Mouse (Mus musculus) kidney, adult 2 months (tissue): ENCODE measurements at regions not wholly inside any gene's neighbourhood (a gene's known extent, or its start where the extent isn't known, plus 50 kb on each side); places are given as distances from the start of the nearest gene placed in this dataset.
A peak's percentile ranks its signal among the peaks of the same experiment; 100 is the strongest.

Source experiments
- DNase-seq: peaks from one replicate; pipeline ENCODE4 v3.0.0; 2021
- H3K27ac ChIP-seq: fragments of 200-500 bp; 2 replicates; pipeline ENCODE4 v1.5.1; 2012; ENCODE audit warnings: low read depth, low read length, control low read depth, inconsistent platforms; ENCODE audit not compliant: insufficient read depth
- H3K27me3 ChIP-seq: fragments of 200-500 bp; replicated peaks from 2 replicates; pipeline ENCODE4 v1.6.1; 2012; ENCODE audit warnings: mild to moderate bottlenecking, moderate library complexity, low read length, inconsistent platforms; ENCODE audit not compliant: control insufficient read depth, insufficient read depth
- H3K36me3 ChIP-seq: fragments of 200-500 bp; 2 replicates; pipeline ENCODE4 v1.6.1; 2012; ENCODE audit warnings: mild to moderate bottlenecking, moderate library complexity, low read length, inconsistent platforms; ENCODE audit not compliant: control insufficient read depth, insufficient read depth
- H3K4me1 ChIP-seq: fragments of 200-500 bp; 2 replicates; pipeline ENCODE4 v1.6.1; 2011; ENCODE audit warnings: low read length; ENCODE audit not compliant: control insufficient read depth, insufficient read depth
- H3K4me3 ChIP-seq: fragments of 200-500 bp; 2 replicates; pipeline ENCODE4 v1.5.1; 2011; ENCODE audit warnings: mild to moderate bottlenecking, low read depth, low read length, control low read depth; ENCODE audit not compliant: insufficient read depth
- CTCF ChIP-seq: fragments of 200-500 bp; conservative IDR thresholded peaks from 2 replicates; pipeline ENCODE4 v1.5.1; 2011; ENCODE audit warnings: low read depth, mild to moderate bottlenecking, control low read depth, low read length, moderate library complexity, mixed read lengths; ENCODE audit not compliant: insufficient read depth, insufficient read length
- POLR2A ChIP-seq: fragments of 200-500 bp; IDR thresholded peaks from one replicate; pipeline ENCODE4 v1.6.1; 2011; ENCODE audit warnings: low read depth, low read length, control low read depth
- WGBS: fragments of 180-500 bp; shearing (Covaris S2); methylation state at CpG from one replicate; pipeline ENCODE4 v1.1.7; 2018; 5-methylcytosine and 5-hydroxymethylcytosine counted together

- WGBS: 43% methylated on average over 6 of the region's 6 CpGs
Observed at GRCm38 (mm10) chr16:42808864-42809263, 66.8 kb upstream of the Zbtb20 start.

GRCm38 (mm10) chr16:42807536-42807935, 68.1 kb upstream of the Zbtb20 start:
- Histone ChIP-seq H3K27ac (no peak overlapping the region), H3K27me3 (no peaks in the 10 kb centered on the region), H3K4me3 (no peak overlapping the region), H3K36me3 (no peaks in the 10 kb centered on the region), H3K4me1 (no peaks in the 10 kb centered on the region)
- WGBS: 92% methylated on average over 2 of the region's 2 CpGs
- DNase-seq: no peak
- TF ChIP-seq POLR2A (no peak), CTCF (no peak)

More at GRCm38 (mm10) chr16:42808864-42809263, 66.8 kb upstream of the Zbtb20 start:
- peak; percentile 11 for DNase-seq
- H3K27me3 ChIP-seq: no peaks in the 10 kb centered on the region
- H3K36me3 ChIP-seq: no peaks in the 10 kb centered on the region
- no peak for TF ChIP-seq POLR2A
- no peak for TF ChIP-seq CTCF
- no peak overlapping the region for H3K4me3 ChIP-seq
- no peak overlapping the region for H3K27ac ChIP-seq
- H3K4me1 ChIP-seq: no peaks in the 10 kb centered on the region

GRCm38 (mm10) chr16:42803609-42804008, 72.1 kb upstream of the Zbtb20 start:
- Histone ChIP-seq H3K36me3 (no peaks in the 10 kb centered on the region), H3K27me3 (no peaks in the 10 kb centered on the region)
- 44% methylated on average over 1 of the region's 1 CpGs for WGBS

GRCm38 (mm10) chr16:42792571-42792970, 83.1 kb upstream of the Zbtb20 start:
- Histone ChIP-seq H3K4me1 (no peaks in the 10 kb centered on the region), H3K27ac (no peak overlapping the region), H3K4me3 (no peak overlapping the region), H3K27me3 (no peaks in the 10 kb centered on the region), H3K36me3 (no peaks in the 10 kb centered on the region)
- no peak for TF ChIP-seq CTCF
- TF ChIP-seq POLR2A: no peak
- WGBS: 73% methylated on average over 2 of the region's 2 CpGs
- DNase-seq: no peak

More at GRCm38 (mm10) chr16:42803609-42804008, 72.1 kb upstream of the Zbtb20 start:
- no peak for DNase-seq
- no peak overlapping the region for H3K27ac ChIP-seq
- TF ChIP-seq POLR2A (no peak), CTCF (no peak)
- no peaks in the 10 kb centered on the region for H3K4me1 ChIP-seq
- H3K4me3 ChIP-seq: no peak overlapping the region

GRCm38 (mm10) chr16:42784712-42785111, 91.0 kb upstream of the Zbtb20 start:
- 36% methylated on average over 4 of the region's 4 CpGs for WGBS
- no peak overlapping the region for H3K4me3 ChIP-seq
- DNase-seq: no peak
- no peak overlapping the region for H3K27ac ChIP-seq
- H3K4me1 ChIP-seq: no peaks in the 10 kb centered on the region
- H3K27me3 ChIP-seq: no peaks in the 10 kb centered on the region
- no peaks in the 10 kb centered on the region for H3K36me3 ChIP-seq
- TF ChIP-seq POLR2A (no peak), CTCF (no peak)

- 62% methylated on average over 4 of the region's 4 CpGs for WGBS
- Histone ChIP-seq H3K4me3 (no peak overlapping the region), H3K27ac (no peak overlapping the region), H3K36me3 (no peaks in the 10 kb centered on the region), H3K27me3 (no peaks in the 10 kb centered on the region), H3K4me1 (no peaks in the 10 kb centered on the region)
- no peak for DNase-seq
- no peak for TF ChIP-seq POLR2A
- no peak for TF ChIP-seq CTCF
Observed at GRCm38 (mm10) chr16:42784031-42784430, 91.7 kb upstream of the Zbtb20 start.

- 12% methylated on average over 5 of the region's 5 CpGs for WGBS
- Histone ChIP-seq H3K36me3 (no peaks in the 10 kb centered on the region), H3K4me1 (no peaks in the 10 kb centered on the region), H3K27ac (no peak overlapping the region), H3K27me3 (no peaks in the 10 kb centered on the region), H3K4me3 (no peak overlapping the region)
- TF ChIP-seq CTCF (0 out of 2 replicates have a peak, but pooled peaks have one; percentile 9), POLR2A (no peak)
- DNase-seq: peak; percentile 55
Observed at GRCm38 (mm10) chr16:42782091-42782679, 93.5 kb upstream of the Zbtb20 start.
